Mouse (Mus musculus) regulatory T cell (primary cell): ENCODE results near the gene Mocs1.

Source experiments
- in situ Hi-C: fragments of 300-600 bp; cut with MboI, MseI; formaldehyde crosslinking; loops from one replicate; pipeline ENCODE4 v1.15.1; 2025; ENCODE audit warnings: high pct_unique_total_duplicates

Gene Mocs1

DNA sequence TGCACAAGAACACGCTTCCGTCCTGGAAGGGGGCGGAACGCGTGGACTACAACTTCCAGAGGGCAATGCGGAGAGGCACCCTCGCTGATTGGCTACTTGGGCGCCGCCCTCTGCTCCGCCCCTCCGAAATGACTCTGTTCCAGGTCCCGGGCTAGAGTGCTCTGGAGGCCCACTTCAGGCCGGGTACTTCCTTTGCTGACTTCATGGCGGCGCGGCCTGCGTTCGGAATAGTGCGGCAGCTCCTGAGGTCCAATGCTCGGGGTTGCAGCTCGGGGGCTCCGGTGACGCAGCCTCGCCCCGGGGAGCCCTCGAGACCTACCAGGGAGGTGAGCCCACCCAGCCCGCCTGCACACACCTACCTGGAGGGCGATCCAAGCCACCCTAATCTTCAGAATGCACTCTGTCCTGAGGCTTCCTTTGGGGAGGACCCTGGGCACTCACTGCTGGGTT, at the start of gene Mocs1:
Gene Mocs1 (plus strand): TSS at position 124 of the 450 bp plus-strand sequence.
- in situ Hi-C loops = loop anchor here (10.0 kb wide), 1 partner anchor 587 kb away; no protein-coding TSS in a partner anchor

DNA sequence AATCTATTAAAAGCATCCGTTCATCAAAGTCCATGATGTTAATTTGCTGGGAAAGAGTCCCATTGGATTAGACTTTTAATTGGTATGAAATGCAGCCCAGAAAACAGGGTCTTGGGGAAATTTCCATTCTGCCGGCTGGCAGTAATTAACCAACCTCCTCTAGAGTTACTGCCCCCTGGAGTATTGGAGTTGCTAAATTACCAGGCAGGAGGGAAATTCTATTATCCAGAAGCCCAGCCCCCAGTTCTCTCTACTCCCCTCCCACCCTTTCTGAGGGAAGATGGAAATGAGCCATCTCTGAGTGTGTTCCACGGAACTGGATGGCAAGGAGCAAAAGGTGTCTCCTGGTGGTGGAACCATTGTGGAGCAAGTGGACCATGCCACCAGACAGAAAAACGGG, 48.5 kb upstream of the Mocs1 start:
- in situ Hi-C loops = no loop called here

DNA sequence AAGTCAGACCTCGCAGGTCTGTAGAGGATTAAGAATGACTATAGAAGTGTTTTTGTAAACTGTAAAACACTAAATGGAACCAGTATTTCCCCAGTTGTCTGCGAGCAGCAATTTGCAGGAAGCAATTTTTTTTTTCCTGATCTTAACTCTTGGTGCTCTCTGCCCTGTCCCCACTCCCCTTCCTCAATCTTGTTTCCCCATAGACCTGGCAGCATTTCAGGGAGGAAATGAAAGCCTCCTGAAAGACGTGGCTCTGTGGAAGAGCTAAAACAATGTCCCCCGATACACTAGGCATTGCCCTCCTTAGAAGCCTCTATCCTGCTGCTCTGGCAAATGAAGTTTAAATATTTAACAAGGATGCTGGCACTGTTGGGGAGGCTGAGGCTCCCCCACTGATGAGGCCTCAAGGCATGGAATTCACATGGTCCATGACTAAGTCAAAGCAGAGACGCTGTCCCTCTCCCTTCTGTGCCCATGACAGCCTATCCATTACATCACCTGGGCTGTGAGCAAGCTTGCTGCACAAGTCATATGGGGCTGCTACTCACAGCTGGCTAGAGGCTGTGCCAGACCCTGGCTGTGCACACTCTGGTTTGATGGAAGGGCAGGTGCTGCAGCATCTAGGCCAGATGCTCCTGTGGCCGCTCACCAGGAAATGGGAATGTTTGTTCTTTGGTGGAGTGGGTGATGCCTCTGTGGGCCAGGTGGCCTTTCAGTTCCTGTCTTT, 43.8 kb upstream of the Mocs1 start:
- in situ Hi-C loops = no loop called here

DNA sequence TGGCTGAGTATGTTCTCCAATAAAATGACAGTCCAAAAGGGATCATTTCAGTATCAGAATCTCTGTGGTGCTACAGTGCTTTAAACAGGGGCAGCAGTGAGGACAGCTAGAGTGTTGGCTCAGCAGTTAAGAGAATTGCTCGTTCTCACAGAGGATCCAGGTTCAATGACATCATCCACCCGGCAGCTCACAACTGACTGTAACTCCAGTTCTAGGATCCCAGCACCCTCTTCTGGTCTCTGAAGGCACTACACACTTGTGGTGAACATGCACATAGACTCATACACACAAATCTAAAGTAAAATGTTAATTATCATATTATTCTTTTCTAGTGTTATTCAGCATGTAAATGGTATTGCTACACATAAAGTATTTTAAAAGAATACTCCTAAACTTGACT, 40.4 kb upstream of the Mocs1 start:
- in situ Hi-C loops = no loop called here

DNA sequence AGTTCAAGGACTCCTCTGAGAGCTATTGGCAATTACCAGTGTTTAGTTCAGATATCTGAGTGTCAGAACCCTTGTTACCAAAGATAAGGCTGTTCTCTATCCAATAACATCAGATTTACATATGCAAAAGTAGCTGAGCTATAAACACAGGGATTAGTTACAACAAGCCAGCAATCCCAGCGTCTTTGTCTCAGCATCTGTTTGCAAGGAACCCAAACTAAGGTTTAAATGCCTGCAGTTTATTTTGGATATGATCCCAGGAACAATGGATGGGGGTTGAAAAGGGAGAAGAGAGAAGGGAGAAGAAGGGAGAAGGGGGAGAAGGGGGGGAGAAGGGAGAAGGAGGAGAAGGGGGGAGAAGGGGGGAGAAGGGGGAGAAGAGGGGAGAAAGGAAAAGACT, 35.4 kb upstream of the Mocs1 start:
- in situ Hi-C loops = loop anchor here (10.0 kb wide), 1 partner anchor 128 kb away; no protein-coding TSS in a partner anchor

DNA sequence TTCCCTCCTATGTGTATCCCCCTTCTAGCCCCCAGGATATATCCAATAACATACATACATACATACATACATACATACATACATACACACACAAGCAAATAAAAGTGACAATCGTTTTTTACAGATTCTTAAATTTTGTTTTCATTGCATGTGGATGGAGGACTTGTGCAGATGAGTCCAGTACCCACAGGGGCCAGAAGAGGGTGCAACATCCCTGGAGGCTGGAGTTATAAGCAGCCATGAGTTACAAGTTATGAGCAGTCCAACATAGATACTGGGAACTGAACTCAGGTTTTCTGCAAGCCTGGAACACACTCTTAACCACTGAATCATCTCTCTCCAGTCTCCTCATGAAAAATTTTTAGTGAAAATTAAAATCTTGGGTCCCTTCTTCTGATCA, 33.3 kb upstream of the Mocs1 start:
- in situ Hi-C loops = loop anchor here (10.0 kb wide), 1 partner anchor 130 kb away; no protein-coding TSS in a partner anchor

DNA sequence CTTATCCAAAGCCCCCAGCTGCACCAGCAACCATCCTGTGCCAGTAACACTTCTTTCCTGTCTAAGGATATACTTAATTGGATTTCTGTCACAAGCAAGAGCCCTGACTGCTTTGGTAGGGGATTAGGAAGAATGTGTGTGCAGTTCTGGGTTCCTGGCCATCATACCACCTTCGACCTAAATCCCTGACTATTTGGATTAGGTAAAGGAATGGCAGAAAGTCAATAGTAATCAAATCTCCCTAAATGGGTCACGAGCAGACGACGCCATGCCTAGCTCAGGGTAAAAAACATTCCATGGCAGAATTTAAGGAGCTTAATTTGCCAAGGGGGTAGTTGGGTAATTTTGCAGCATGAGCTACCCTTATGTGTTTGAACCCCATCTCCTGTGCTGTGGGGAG, 28.6 kb upstream of the Mocs1 start:
- in situ Hi-C loops = loop anchor here (10.0 kb wide), 1 partner anchor 135 kb away; no protein-coding TSS in a partner anchor

DNA sequence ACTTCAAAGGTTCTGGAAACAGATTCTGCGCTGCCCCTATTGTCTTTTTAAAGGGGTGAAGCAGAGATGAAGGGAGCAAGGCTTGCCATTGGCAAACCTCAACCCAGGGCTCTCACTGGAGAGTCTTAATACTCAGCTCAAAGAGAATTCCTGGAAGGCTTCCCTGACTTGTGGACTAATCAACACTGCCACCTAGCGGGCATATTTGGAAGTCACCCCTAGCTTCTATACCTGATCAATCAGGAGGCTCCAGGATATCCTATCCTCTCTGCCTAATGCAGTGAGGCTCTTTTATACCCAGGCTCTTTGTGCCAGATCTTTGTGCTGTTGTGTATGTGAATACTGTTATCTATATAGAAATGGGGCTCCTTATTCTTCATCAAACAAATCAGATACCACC, 28.0 kb upstream of the Mocs1 start:
- in situ Hi-C loops = no loop called here

DNA sequence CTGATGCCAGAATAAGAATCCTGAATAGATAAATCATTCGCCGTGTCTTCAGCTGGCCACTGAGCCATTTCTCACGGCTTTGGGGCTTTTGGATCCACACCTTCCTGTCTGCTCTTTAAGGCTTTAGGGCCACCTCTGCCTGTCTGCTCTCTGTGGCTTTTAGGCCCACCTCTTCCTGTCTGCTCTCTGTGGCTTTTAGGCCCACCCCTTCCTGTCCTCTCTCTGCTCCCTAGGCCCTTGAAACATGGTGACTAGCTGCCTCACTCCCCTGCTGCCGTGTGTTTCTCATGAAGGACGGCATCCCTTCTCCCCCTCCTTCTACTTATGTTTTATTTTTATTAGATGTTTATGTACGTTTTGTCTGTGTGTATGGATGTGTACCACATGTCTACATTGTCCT, 25.0 kb upstream of the Mocs1 start:
- in situ Hi-C loops = no loop called here

DNA sequence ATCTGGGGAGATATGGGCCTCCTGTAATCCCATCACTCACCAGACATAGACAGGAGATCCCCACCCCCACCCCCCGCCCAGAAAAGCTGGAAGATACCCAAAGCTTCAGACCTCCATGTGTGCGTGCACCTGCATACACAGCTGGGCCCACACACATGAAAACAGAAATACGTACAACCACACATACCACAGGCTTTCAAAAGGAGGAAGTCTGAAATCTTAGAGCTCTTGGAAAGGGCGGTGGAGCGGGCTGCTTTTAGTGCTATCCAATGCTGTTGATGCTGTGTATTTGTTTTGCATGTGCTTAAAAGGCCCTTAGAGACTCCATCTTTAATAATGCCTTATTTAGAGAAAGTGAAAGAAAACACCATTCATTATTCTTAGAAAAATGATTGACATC, 22.2 kb upstream of the Mocs1 start:
- in situ Hi-C loops = loop anchor here (5.0 kb wide), 1 partner anchor 51 kb away; no protein-coding TSS in a partner anchor

DNA sequence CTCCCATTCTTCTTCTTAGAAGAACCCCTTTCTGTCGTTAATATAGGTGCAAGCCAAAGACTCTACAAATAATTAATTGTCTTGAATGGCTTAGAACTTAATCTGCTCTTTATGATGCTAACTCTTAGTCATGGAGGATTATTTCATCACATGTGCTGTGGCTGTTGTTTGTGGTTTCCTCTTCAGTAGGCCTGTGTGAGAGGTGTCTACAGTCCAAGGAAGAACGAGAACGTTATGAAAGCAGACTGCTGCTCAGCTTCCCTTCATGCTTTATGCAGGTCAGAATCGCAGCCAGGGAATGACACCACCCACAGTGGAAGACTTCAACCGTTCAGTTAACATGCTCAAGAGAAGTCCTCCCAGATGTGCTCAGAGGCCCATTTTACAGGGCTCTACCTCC, 15.2 kb upstream of the Mocs1 start:
- in situ Hi-C loops = no loop called here

DNA sequence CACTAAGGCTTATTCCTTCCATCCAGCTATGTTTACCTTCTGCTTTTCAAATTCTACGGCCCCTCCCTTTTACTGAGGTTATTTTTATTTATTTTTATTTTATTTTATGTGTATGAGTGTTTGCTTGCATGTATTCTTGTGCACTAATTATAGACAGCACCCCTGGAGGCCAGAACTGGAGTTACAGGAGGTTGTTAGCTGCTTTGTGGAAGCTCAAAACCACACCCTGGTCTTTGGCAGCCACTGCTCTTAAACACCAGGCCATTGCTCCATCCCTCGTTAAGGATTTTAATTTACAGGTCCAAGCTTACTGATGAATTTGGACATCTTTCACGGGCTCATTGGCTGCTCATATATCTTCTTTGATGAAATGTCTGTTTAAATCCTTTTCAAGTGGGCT, 14.6 kb upstream of the Mocs1 start:
- in situ Hi-C loops = no loop called here

DNA sequence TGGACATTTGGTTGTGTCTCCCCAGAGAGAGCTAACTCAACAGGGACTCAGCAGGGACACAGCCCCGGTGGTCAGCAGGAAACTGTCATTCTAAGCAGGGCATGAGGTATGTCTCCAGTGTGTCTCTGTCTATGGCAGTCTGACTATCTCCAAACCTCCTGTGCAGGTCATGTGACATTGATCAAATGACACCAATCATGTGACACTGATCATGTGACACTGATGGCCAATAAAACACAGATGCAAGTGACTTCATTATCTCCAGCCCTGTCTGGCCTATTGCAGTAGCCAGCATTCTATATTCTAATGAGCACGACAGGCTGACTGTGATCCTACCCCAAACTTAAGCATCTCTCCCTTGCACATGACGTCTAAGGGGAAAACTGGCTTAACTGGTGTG, 11.9 kb upstream of the Mocs1 start:
- in situ Hi-C loops = no loop called here

DNA sequence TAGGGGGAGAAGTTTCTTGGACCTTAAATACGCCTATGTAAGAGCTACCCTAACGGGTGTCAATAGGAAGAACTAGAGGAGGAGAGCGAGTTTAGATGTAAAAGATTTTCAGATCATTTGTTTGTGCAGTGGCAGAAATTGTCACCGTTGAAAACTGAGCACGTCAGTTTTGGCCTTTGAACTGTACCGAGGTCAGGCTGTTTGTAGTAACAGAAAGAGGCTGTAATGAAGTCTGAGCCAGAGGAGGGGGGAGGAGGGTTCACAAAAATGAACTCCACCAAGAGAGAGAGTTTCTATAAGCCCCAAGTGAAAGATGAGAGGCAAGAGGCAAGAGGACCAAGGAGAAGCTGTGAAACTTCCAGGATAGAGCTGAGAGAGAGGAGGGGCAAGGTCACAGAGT, 8.3 kb upstream of the Mocs1 start:
- in situ Hi-C loops = loop anchor here (10.0 kb wide), 1 partner anchor 595 kb away; no protein-coding TSS in a partner anchor

DNA sequence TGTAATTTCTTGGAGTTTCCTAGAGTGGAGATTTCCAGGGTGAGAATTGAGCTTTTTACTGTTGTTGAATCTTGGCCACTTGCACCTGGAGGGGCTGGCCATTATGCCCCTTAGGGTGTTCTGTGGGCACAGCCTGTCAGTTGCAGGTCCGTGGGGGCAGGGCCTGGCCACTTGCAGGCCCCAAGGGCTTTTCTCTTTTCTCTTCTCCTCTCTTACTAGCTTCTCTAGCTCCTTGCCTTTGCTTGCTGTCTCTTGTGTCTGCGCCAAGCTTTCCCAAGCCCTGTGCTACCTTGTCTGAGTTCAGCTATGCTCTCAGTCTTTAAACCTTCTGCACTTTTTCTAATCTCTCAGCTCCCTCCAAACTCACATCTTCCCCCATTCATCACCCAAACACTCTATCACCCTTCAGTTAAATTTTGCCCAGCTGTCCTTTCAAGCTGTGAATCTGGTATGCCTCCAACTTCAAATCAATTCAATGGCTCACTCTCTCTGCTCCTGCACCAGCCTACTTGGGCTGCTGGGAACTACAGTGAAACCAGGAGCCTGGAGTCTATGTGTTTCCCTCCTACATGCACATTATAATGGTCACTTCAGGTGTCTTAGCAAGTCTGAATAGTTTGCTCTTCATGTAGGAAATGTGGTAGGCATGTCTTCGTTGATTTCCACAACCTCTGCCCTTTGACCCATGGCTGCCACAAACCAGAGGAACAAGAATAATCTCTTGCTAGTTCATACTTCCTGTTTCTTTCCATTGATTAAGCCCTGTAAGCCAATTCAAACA, 5.7 kb upstream of the Mocs1 start:
- in situ Hi-C loops = loop anchor here (10.0 kb wide), 1 partner anchor 592 kb away; no protein-coding TSS in a partner anchor

DNA sequence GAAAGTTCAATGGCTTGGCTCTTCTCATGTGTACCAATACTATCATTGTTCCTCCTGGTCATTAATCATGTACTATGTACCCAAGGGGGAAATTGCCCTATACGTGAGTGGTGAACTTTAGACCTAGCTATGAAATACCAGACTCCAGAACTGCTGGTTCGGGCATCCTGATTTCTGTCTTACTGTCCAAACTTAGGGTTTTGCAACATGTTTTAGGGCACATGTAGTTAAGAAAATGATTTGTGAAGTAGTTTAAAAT, 5.2 kb upstream of the Mocs1 start:
- in situ Hi-C loops = loop anchor here (10.0 kb wide), 1 partner anchor 592 kb away; no protein-coding TSS in a partner anchor

DNA sequence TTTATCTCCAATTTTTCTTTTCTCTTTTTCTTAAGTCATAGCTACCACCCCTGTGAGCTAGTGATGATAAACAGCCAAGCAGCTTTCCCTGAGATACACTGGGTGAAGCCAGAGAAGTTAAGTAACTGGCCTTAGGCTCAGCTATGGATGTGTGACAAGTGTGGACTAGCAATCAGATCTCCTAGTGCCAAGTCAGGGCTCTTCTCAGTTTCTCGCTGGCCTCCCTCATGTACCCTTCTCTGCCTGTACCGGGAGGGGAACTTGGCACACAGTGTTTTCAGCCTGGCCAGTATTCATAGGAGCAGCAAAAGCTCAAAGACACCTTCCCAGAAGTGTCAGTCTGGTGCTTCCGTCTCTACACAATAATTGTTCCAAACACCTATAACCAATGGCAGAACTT, 4.3 kb upstream of the Mocs1 start:
- in situ Hi-C loops = loop anchor here (10.0 kb wide), 1 partner anchor 591 kb away; no protein-coding TSS in a partner anchor

DNA sequence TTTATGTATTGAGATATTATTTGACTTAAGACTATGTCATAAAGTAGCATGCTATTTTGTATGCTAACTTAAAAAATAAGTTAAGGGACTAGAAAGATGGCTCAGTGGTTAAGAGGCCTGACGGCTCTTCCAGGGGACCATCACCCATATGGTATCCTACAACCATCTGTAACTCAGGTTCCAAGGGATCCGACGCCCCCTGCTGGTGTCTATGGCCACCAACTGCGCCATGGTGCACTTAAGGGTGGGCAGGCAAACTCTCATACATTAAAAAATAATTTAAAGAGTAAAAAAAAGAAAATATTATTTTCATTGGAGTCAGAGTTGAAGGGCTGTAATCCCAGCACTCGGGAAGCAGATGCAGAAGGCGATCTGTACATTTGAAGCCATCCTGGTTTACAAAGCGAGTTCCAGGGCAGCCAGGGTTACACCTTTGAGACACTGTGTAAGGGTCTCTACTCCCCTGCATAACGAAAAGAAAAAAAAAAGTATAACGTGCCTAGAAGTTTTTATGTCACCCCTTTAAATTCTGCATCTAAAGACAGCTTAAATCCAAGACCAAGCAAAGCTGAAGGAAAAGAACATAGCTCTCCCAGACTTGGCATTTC, 427 bp upstream of the Mocs1 start:
- in situ Hi-C loops = loop anchor here (10.0 kb wide), 1 partner anchor 587 kb away; no protein-coding TSS in a partner anchor

DNA sequence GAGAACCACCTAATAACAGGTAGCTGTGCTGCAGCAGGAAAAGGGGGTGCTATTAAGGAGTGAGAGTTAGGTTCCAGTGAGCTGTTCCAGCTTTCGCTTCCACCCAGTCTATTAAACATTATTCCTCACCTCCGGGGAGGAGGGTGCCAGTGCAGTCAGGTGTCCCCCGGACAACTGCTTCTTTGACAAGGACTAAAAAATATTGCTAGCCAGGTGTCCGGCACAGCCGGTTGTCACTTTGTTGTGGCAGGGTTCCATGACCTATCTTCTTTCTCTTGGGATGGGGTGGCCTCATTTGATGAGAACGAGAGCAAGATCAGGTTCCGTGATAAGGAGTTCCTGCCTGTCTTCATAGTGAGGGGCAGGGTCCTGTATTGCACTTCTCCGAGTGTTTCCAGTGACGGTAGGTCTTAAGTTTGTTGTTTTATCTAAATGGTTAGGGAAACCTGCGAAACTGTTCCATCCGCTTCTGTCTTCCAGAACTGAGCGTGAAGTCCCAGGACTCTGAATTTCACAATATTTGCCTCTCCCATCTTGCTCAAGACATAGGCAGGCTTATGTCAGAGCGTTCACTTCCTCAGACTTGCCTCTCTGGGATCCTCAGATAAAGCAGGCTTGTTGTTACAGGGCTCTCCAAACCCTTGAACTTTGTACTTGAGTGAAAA, 721 bp downstream of the Mocs1 start:
- in situ Hi-C loops = loop anchor here (10.0 kb wide), 1 partner anchor 586 kb away; no protein-coding TSS in a partner anchor

DNA sequence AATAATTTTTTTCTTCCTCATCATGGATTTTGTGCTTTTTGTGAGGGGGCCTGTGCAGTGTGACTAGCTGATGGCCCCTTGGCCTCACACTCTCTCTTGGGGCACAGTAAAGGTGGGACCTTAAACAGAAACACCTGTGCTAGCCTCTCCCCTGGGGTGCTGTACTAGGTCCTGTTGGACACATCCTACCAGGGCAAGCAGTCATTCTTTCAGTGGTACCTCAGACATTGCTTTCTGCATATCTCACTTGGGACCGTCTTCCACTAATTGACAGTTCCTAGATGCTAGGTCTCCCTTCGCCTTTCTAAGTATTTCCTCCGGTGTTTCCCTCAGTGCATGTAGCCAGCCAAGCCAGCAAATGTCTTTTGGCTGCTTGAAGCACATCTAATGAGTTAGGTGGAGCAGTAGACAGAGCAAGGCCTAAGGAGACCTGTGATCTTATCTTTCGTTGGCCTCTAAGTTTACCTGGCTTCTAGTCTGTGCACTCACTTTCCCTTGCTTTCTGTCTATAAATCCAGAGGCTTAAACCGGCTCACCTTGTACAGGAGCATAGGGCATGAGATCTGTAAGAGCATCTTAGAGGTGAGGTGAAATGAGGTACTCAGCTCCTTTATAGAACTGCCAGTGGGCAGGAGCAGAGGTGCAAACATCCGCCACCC, 1.4 kb downstream of the Mocs1 start:
- in situ Hi-C loops = loop anchor here (10.0 kb wide), 1 partner anchor 585 kb away; no protein-coding TSS in a partner anchor

DNA sequence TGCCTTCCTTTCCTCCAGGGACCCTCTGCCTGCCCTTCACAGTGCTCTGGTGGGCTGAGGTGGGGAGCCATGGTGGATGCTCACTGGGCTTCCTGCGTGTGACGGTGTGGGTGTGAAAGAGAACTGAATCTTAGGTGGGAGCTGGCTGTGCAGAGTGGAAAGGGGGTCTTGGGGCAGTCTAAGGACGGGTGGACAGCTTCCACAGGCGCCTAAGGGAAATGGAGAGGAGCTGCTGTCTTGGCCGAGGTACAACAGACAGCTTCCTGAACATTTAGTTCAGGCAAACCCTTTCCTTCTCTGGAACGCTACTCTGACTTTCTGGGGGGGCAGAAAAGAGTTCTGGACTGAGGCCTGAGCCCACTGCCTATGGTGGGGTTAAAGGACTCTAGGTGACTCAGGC, 2.0 kb downstream of the Mocs1 start:
- in situ Hi-C loops = no loop called here
